Mouse (Mus musculus) forebrain, embryonic 12.5 days (tissue): ENCODE measurements at regions not wholly inside any gene's neighbourhood (a gene's known extent, or its start where the extent isn't known, plus 50 kb on each side); places are given as distances from the start of the nearest gene placed in this dataset.

ENCODE experiments used
- ATAC-seq: fragments of 200-750 bp; cut with Nextera tagmentation; 2 replicates; pipeline ENCODE4 v1.8.0; 2017; ENCODE audit warnings: moderate TSS enrichment; ENCODE audit not compliant: low FRiP score
- H3K27ac ChIP-seq: fragments of 300-500 bp; sonication (generic); 2 replicates; pipeline ENCODE4 v1.5.1; 2016; ENCODE audit warnings: mild to moderate bottlenecking
- H3K27me3 ChIP-seq: fragments of 300-500 bp; sonication (generic); 2 replicates; pipeline ENCODE4 v1.6.1; 2016; ENCODE audit warnings: mild to moderate bottlenecking
- H3K36me3 ChIP-seq: fragments of 300-500 bp; sonication (generic); replicated peaks from 2 replicates; pipeline ENCODE4 v1.6.1; 2016; ENCODE audit warnings: mild to moderate bottlenecking
- H3K4me1 ChIP-seq: fragments of 300-500 bp; sonication (generic); 2 replicates; pipeline ENCODE4 v1.6.1; 2016
- H3K4me2 ChIP-seq: fragments of 300-500 bp; sonication (generic); 2 replicates; pipeline ENCODE4 v1.6.1; 2016; ENCODE audit warnings: mild to moderate bottlenecking, moderate library complexity
- H3K4me3 ChIP-seq: fragments of 300-500 bp; sonication (generic); replicated peaks from 2 replicates; pipeline ENCODE4 v1.5.1; 2016; ENCODE audit warnings: mild to moderate bottlenecking
- H3K9ac ChIP-seq: fragments of 300-500 bp; sonication (generic); 2 replicates; pipeline ENCODE4 v1.6.1; 2016; ENCODE audit warnings: mild to moderate bottlenecking
- H3K9me3 ChIP-seq: fragments of 300-500 bp; sonication (generic); 2 replicates; pipeline ENCODE4 v1.6.1; 2016
- WGBS: fragments of 180-500 bp; shearing (Covaris S2); methylation state at CpG from one replicate; pipeline ENCODE4 v1.1.7; 2016; 5-methylcytosine and 5-hydroxymethylcytosine counted together

- Histone ChIP-seq H3K36me3 (no peaks in the 10 kb centered on the region), H3K27ac (no peak overlapping the region), H3K27me3 (no peaks in the 10 kb centered on the region), H3K9ac (no peak overlapping the region), H3K4me1 (peaks cover 7% of the 10 kb centered on the region; the same call in 1 of the 2 replicates), H3K4me3 (no peak overlapping the region), H3K4me2 (no peak overlapping the region), H3K9me3 (no peaks in the 10 kb centered on the region)
- no peak for ATAC-seq
- 61% methylated on average over 17 of the region's 17 CpGs for WGBS
These were observed 2779.2 kb upstream of the Gm7489 start for GRCm38 (mm10) chr15:51105359-51106008.

DNA sequence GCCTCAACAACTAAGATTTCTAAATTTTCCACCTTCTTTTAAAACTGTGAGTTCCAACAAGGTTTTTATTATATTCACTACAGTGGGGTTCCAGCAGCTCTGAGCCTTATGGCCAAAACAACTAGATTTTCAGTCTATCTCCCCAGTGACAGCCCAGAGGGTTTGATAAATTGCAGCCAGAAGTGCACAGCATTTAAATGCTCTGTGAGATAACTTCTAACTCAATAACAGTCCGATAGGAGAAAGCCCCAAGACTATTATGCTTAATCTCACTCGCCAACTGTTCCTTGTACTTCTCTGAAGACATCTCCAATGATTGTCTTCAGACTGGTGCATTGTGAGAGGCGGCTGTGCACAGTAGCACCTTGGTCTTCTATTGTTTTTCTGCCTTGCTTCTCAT is 2774.5 kb upstream of the Gm7489 start:
- Histone ChIP-seq H3K4me2 (no peak overlapping the region), H3K4me3 (no peak overlapping the region), H3K9me3 (no peaks in the 10 kb centered on the region), H3K27ac (no peak overlapping the region), H3K27me3 (no peaks in the 10 kb centered on the region), H3K4me1 (no peaks in the 10 kb centered on the region), H3K36me3 (no peaks in the 10 kb centered on the region), H3K9ac (no peak overlapping the region)
- 84% methylated on average over 3 of the region's 3 CpGs for WGBS
- ATAC-seq: no peak

- H3K9me3 ChIP-seq: no peaks in the 10 kb centered on the region
- H3K4me3 ChIP-seq: no peak overlapping the region
- no peaks in the 10 kb centered on the region for H3K4me1 ChIP-seq
- H3K4me2 ChIP-seq: no peak overlapping the region
- WGBS: 49% methylated on average over 2 of the region's 2 CpGs
- no peaks in the 10 kb centered on the region for H3K27me3 ChIP-seq
- no peak overlapping the region for H3K27ac ChIP-seq
- H3K9ac ChIP-seq: no peak overlapping the region
- H3K36me3 ChIP-seq: no peaks in the 10 kb centered on the region
- ATAC-seq: no peak
These were observed 2758.8 kb upstream of the Gm7489 start for GRCm38 (mm10) chr15:51125896-51126295.

GRCm38 (mm10) chr15:51131017-51131416 is 2753.7 kb upstream of the Gm7489 start:
- Histone ChIP-seq H3K4me3 (no peak overlapping the region), H3K27ac (no peak overlapping the region), H3K4me2 (no peak overlapping the region), H3K4me1 (peaks cover 2% of the 10 kb centered on the region; the same call in 1 of the 2 replicates), H3K9me3 (no peaks in the 10 kb centered on the region), H3K36me3 (no peaks in the 10 kb centered on the region), H3K9ac (no peak overlapping the region), H3K27me3 (peaks cover 4% of the 10 kb centered on the region; the same call in 1 of the 2 replicates)
- ATAC-seq: no peak
- 89% methylated on average over 4 of the region's 4 CpGs for WGBS

DNA sequence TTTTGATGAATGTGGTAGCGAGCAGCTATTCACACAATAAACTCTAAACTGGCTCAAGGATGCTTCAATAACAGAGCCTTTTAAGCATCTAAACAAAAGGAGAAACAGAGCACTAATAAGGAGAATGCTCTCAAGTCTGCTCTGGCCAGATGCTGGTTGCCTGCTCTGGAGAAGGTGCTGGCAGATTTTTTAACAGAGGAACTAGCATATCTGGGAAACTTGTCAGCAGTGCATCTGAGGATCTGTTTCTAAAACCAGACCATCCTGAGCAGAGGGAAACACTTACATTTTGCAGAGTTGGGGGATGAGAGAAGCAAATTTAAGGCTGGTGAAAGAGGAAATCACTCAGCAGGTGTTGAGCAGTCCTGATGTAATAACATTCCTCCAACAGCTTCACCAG is 2748.6 kb upstream of the Gm7489 start:
- no peak overlapping the region for H3K27ac ChIP-seq
- 15% methylated on average over 1 of the region's 1 CpGs for WGBS
- peaks cover 3% of the 10 kb centered on the region; the same call in 1 of the 2 replicates for H3K4me1 ChIP-seq
- H3K4me2 ChIP-seq: no peak overlapping the region
- peaks cover 4% of the 10 kb centered on the region; the same call in 1 of the 2 replicates for H3K27me3 ChIP-seq
- no peaks in the 10 kb centered on the region for H3K36me3 ChIP-seq
- no peak overlapping the region for H3K9ac ChIP-seq
- H3K9me3 ChIP-seq: no peaks in the 10 kb centered on the region
- ATAC-seq: no peak; the same call in 1 of the 2 replicates
- H3K4me3 ChIP-seq: no peak overlapping the region

- Histone ChIP-seq H3K27ac (no peak overlapping the region), H3K9ac (no peak overlapping the region), H3K36me3 (no peaks in the 10 kb centered on the region), H3K4me2 (no peak overlapping the region), H3K4me3 (no peak overlapping the region), H3K4me1 (peaks cover 3% of the 10 kb centered on the region; the same call in 1 of the 2 replicates), H3K27me3 (no peaks in the 10 kb centered on the region), H3K9me3 (no peaks in the 10 kb centered on the region)
- no peak for ATAC-seq
- WGBS: 82% methylated on average over 4 of the region's 4 CpGs
These were observed 2745.2 kb upstream of the Gm7489 start for GRCm38 (mm10) chr15:51139507-51139906.

GRCm38 (mm10) chr15:51173976-51174620 is 2710.6 kb upstream of the Gm7489 start:
- H3K9me3 ChIP-seq: no peaks in the 10 kb centered on the region
- no peaks in the 10 kb centered on the region for H3K36me3 ChIP-seq
- whole genome bisulfite sequencing: 97% methylated on average over 1 of the region's 1 CpGs
- no peaks in the 10 kb centered on the region for H3K4me1 ChIP-seq
- no peak for ATAC-seq
- H3K27me3 ChIP-seq: no peaks in the 10 kb centered on the region
- no peak overlapping the region for H3K4me3 ChIP-seq
- H3K9ac ChIP-seq: no peak overlapping the region
- no peak overlapping the region for H3K4me2 ChIP-seq
- H3K27ac ChIP-seq: no peak overlapping the region

DNA sequence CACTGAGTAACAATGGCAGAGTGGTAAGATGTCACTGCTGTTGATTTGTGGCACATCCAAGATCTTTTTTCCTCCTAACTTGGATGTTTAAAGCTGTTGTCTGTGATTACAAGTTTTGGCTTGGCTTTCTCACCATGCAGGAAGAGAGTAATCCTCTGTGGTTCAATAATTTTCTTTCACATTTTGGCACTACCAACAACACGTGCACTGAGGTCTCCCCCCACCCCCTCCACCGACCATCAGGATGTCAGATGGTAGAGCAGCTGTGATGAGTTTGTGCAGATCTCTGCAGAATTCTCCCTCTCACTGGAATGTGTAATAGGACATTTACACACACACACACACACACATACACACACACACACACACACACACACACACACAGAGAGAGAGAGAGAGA is 2708.2 kb upstream of the Gm7489 start:
- Histone ChIP-seq H3K4me1 (no peaks in the 10 kb centered on the region), H3K36me3 (no peaks in the 10 kb centered on the region), H3K4me2 (no peak overlapping the region), H3K9ac (no peak overlapping the region), H3K9me3 (no peaks in the 10 kb centered on the region), H3K27me3 (no peaks in the 10 kb centered on the region), H3K4me3 (no peak overlapping the region), H3K27ac (no peak overlapping the region)
- 84% methylated on average over 2 of the region's 2 CpGs for WGBS
- no peak for ATAC-seq

DNA sequence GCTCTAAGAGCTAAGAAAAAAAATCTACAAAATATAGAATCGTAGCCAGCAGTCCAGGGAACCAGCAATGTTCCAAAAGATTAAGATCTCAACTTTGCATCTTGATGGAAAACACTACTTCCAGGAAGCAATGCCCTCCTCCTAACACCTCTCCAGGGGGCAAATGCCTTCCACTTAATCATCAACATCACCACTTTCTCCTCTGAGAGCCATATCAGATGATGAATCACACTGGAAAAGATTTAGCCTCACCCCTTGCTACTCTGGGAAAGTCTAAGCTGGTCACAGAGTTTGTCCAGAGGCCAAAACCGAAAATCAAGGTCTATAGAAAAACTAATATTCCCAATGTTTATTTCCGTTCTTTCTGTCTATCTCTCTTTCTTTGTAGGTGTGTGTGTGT is 2695.6 kb upstream of the Gm7489 start:
- Histone ChIP-seq H3K27me3 (no peaks in the 10 kb centered on the region), H3K27ac (no peak overlapping the region), H3K4me1 (no peaks in the 10 kb centered on the region), H3K9me3 (no peaks in the 10 kb centered on the region), H3K4me2 (no peak overlapping the region), H3K4me3 (no peak overlapping the region), H3K36me3 (no peaks in the 10 kb centered on the region), H3K9ac (no peak overlapping the region)
- 79% methylated on average over 3 of the region's 3 CpGs for WGBS
- no peak for ATAC-seq

DNA sequence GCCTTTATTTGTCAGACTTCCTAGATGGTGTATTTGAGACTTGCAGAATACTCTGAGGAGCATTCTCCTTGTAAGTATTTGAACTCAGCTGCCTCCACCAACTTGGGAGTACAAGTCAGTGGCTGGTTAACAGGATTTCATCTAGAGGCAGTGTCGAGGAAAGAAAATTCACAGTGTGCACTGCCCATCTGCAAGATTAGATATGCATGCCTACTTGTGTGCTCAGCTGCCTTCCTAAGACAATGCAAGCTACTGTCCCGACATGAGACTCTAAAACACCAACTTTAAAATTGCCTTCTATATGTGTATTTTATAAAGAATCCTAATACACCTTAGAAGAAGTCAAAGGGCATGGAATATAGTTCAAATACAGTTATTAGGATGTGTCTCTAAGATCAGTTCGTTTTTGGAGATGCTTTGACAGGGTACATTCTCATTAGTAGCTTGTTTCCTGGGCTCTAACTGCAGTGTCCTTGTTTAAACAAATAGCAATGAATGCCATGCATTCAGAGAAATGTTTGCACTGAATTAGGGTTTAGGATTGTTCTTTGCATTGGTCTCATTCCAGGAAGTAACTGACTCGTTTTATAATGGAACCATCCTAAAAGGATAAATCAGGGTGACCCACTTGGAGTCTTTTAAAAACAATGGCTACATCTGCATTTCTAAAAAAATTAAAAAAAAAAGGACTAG is 2687.1 kb upstream of the Gm7489 start:
- Histone ChIP-seq H3K27me3 (no peaks in the 10 kb centered on the region), H3K9ac (no peak overlapping the region), H3K4me3 (no peak overlapping the region), H3K36me3 (no peaks in the 10 kb centered on the region), H3K4me2 (no peak overlapping the region), H3K27ac (no peak overlapping the region), H3K4me1 (no peaks in the 10 kb centered on the region), H3K9me3 (no peaks in the 10 kb centered on the region)
- 41% methylated on average over 4 of the region's 4 CpGs for WGBS
- no peak for ATAC-seq

DNA sequence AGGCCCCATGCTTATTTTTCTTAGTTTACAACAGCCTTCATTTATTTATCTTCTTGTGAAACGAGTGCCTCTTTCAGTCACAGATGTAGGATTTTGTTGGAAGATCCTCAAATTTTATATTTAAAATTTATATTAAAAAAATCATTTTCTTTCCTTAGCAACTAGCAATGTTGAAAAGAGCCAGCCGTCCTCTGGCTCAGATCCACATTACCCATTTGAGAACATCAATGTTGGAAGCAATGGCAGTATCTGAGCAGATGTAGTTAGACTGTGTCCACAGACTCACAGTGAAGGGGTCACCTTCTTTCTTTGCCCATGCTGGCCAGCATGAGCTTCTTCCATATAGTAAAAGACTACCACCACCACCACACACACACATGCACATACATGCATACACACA is 2681.4 kb upstream of the Gm7489 start:
- Histone ChIP-seq H3K4me2 (no peak overlapping the region), H3K27ac (no peak overlapping the region), H3K9ac (no peak overlapping the region), H3K4me3 (no peak overlapping the region), H3K36me3 (no peaks in the 10 kb centered on the region), H3K9me3 (no peaks in the 10 kb centered on the region), H3K27me3 (no peaks in the 10 kb centered on the region), H3K4me1 (no peaks in the 10 kb centered on the region)
- no peak for ATAC-seq
- 90% methylated on average over 2 of the region's 2 CpGs for WGBS

DNA sequence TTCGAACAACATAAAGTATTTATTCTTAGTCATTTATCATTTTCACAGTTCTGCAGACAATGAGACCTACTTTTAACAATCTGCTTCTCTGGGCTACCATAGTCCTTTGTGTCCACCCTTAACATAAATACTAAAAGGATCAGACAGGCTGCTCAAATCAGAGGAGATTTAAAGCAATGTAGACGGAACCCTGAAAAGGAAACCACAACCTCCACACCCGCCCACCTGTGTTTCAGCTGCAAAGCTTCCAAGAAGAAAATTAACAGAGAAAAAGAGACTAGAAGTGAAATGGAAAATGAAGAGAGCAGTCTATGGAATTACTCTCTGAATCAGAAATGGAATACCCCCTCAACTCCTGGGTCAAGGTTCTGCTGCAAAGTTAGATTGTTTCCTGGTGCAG is 2678.7 kb upstream of the Gm7489 start:
- Histone ChIP-seq H3K9me3 (no peaks in the 10 kb centered on the region), H3K27me3 (no peaks in the 10 kb centered on the region), H3K4me1 (no peaks in the 10 kb centered on the region), H3K4me3 (no peak overlapping the region), H3K36me3 (no peaks in the 10 kb centered on the region), H3K27ac (no peak overlapping the region), H3K9ac (no peak overlapping the region), H3K4me2 (no peak overlapping the region)
- ATAC-seq: no peak
- WGBS: 43% methylated on average over 3 of the region's 3 CpGs
